Mouse (Mus musculus): ENCODE measurements at regions not wholly inside any gene's neighbourhood (a gene's known extent, or its start where the extent isn't known, plus 50 kb on each side); places are given as distances from the start of the nearest gene placed in this dataset.

- TF ChIP-seq CTCF (IDR thresholded peaks at IDR 0.05; ENCODE audit: low read depth) (no peak), EP300 (IDR thresholded peaks at IDR 0.05; ENCODE audit: low read depth) (no peak)
These were observed 172.8 kb upstream of the 2610301B20Rik start for GRCm38 (mm10) chr4:10701479-10701878.
